Mouse (Mus musculus): Measurements from ENCODE around the gene Per2. TPM values are rescaled to one million over a fixed set of nuclear protein-coding genes. Genes with fewer than 3 reads are reported as not detected.

The Per2 gene
- polyA plus RNA-seq, 1 experiment = 7.4 TPM

DNA sequence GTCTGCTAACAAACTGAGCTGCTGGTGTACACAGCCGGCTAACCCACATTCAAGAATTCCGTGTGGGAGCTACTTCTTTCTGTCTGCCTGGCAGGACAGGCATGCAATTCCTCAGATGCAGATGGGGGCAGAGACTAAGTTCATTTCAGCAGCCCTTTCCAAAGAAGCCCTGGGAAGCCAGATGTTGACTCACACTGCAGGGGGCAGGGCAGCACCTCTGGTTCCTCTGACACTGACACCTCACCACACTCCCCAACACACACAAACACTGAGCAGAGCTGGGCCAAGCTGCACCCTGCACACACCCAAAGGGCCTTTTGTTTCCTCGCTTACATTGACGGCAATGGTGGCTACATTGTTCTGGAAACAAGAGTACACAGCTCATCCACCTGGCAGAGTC, 1.4 kb upstream of the Per2 start:
- TF ChIP-seq POLR2A (IDR thresholded peaks at IDR 0.05; ENCODE audit: low read depth, low read length) (no peak), CTCF (IDR thresholded peaks at IDR 0.05; ENCODE audit: borderline replicate concordance, insufficient read depth, low read length) (no peak)
- Histone ChIP-seq H3K4me1 (ENCODE audit: control insufficient read depth, insufficient read depth, low read length) (peaks cover 10% of the 10 kb centered on the region), H3K27ac (ENCODE audit: insufficient read depth, low read length) (no peak overlapping the region), H3K4me3 (ENCODE audit: insufficient read depth, low read length) (no peak overlapping the region)

- TF ChIP-seq POLR2A (IDR thresholded peaks at IDR 0.05; ENCODE audit: low read depth, low read length) (no peak), CTCF (IDR thresholded peaks at IDR 0.05; ENCODE audit: borderline replicate concordance, insufficient read depth, low read length) (no peak)
- peaks cover 10% of the 10 kb centered on the region for H3K4me1 ChIP-seq (ENCODE audit: control insufficient read depth, insufficient read depth, low read length)
- no peak overlapping the region for H3K4me3 ChIP-seq (ENCODE audit: insufficient read depth, low read length)
- no peak overlapping the region for H3K27ac ChIP-seq (ENCODE audit: insufficient read depth, low read length)
Observed at GRCm38 (mm10) chr1:91460069-91460468, 945 bp upstream of the Per2 start.

GRCm38 (mm10) chr1:91458223-91458861, 782 bp downstream of the Per2 start:
- TF ChIP-seq POLR2A (IDR thresholded peaks at IDR 0.05; ENCODE audit: low read depth, low read length) = no peak
- TF ChIP-seq CTCF (IDR thresholded peaks at IDR 0.05; ENCODE audit: borderline replicate concordance, insufficient read depth, low read length) = no peak
- H3K4me1 ChIP-seq (ENCODE audit: control insufficient read depth, insufficient read depth, low read length) = peaks cover 10% of the 10 kb centered on the region
- H3K27ac ChIP-seq (ENCODE audit: insufficient read depth, low read length) = peak overlapping the region; percentile 57
- H3K4me3 ChIP-seq (ENCODE audit: insufficient read depth, low read length) = peak overlapping the region; percentile 41

GRCm38 (mm10) chr1:91457698-91458097, 1.4 kb downstream of the Per2 start:
- H3K4me1 ChIP-seq (ENCODE audit: control insufficient read depth, insufficient read depth, low read length) = peaks cover 10% of the 10 kb centered on the region
- H3K27ac ChIP-seq (ENCODE audit: insufficient read depth, low read length) = peak overlapping the region; percentile 57
- TF ChIP-seq CTCF (IDR thresholded peaks at IDR 0.05; ENCODE audit: borderline replicate concordance, insufficient read depth, low read length) = no peak
- TF ChIP-seq POLR2A (IDR thresholded peaks at IDR 0.05; ENCODE audit: low read depth, low read length) = no peak
- H3K4me3 ChIP-seq (ENCODE audit: insufficient read depth, low read length) = no peak overlapping the region

DNA sequence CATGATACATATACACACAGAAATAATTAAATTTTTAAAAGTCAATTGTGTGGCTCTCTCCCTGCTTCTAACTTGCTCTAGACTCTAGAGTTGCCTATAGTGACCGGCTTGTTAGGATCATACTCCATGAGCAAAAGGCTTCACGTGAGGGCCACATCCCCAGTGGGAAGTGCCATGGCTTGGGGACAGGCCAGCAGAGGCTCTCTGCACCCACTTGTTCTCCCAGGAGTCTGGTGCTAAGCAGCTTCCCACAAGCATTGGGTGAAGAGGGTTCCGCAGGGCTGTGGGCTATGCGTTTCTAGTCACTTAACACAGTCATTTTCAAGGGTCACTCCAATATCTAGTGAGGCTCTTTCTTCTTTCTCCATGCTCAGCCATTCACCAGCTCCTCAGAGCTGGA, 2.0 kb downstream of the Per2 start:
- Histone ChIP-seq H3K4me3 (ENCODE audit: insufficient read depth, low read length) (no peak overlapping the region), H3K27ac (ENCODE audit: insufficient read depth, low read length) (no peak overlapping the region), H3K4me1 (ENCODE audit: control insufficient read depth, insufficient read depth, low read length) (peaks cover 10% of the 10 kb centered on the region)
- TF ChIP-seq CTCF (IDR thresholded peaks at IDR 0.05; ENCODE audit: borderline replicate concordance, insufficient read depth, low read length) = no peak
- no peak for TF ChIP-seq POLR2A (IDR thresholded peaks at IDR 0.05; ENCODE audit: low read depth, low read length)

- Histone ChIP-seq H3K27ac (ENCODE audit: insufficient read depth, low read length) (peak overlapping the region; percentile 64), H3K4me3 (ENCODE audit: insufficient read depth, low read length) (no peak overlapping the region), H3K4me1 (ENCODE audit: control insufficient read depth, insufficient read depth, low read length) (peaks cover 10% of the 10 kb centered on the region)
- TF ChIP-seq CTCF (IDR thresholded peaks at IDR 0.05; ENCODE audit: borderline replicate concordance, insufficient read depth, low read length) = no peak
- no peak for TF ChIP-seq POLR2A (IDR thresholded peaks at IDR 0.05; ENCODE audit: low read depth, low read length)
Observed at GRCm38 (mm10) chr1:91456301-91456801, 2.8 kb downstream of the Per2 start.

GRCm38 (mm10) chr1:91455661-91456161, 3.4 kb downstream of the Per2 start:
- Histone ChIP-seq H3K27ac (ENCODE audit: insufficient read depth, low read length) (peak overlapping the region; percentile 64), H3K4me3 (ENCODE audit: insufficient read depth, low read length) (no peak overlapping the region), H3K4me1 (ENCODE audit: control insufficient read depth, insufficient read depth, low read length) (peaks cover 10% of the 10 kb centered on the region)
- no peak for TF ChIP-seq POLR2A (IDR thresholded peaks at IDR 0.05; ENCODE audit: low read depth, low read length)

DNA sequence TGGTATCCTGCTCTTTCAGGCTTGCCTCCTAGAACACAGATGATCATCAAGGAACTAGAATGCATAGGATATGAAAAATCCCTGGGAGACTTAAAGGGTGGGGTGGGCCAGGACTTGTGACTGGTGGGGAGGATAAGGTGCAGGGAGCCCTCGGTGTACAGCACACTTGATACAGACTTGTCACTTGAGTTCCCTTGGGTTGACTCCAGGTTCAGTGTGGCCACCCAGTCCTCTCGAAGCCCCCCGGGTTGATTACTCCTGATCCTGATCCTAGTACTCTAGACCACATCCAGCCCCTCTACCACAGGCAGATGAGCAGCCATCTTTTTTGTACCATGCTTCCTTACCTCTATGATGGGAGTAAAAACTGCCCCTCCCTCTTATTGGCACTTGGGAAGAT, 4.2 kb downstream of the Per2 start:
- no peak overlapping the region for H3K27ac ChIP-seq (ENCODE audit: insufficient read depth, low read length)
- peaks cover 8% of the 10 kb centered on the region for H3K4me1 ChIP-seq (ENCODE audit: control insufficient read depth, insufficient read depth, low read length)
- TF ChIP-seq POLR2A (IDR thresholded peaks at IDR 0.05; ENCODE audit: low read depth, low read length) (no peak), CTCF (IDR thresholded peaks at IDR 0.05; ENCODE audit: borderline replicate concordance, insufficient read depth, low read length) (no peak)
- no peak overlapping the region for H3K4me3 ChIP-seq (ENCODE audit: insufficient read depth, low read length)

DNA sequence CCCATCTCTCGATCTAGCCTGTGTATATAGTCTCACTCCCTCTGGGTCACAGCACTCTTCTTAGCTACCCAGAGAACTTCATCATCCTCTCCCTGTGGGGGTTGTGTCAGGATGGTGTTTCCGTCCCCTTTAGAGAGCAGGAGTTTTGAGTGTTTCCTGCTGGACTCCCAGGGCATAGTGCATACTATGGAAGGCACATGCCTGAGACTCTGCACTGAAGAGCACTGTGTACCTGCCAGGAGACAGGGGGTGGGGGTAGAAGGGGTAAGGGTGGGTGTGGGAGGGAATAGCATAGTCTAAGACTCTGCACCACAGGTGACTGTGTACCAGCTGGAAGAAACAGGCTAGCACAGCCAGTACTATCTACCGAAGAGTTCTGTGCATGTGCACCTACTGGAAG, 4.8 kb downstream of the Per2 start:
- no peak overlapping the region for H3K27ac ChIP-seq (ENCODE audit: insufficient read depth, low read length)
- H3K4me1 ChIP-seq (ENCODE audit: control insufficient read depth, insufficient read depth, low read length) = peaks cover 8% of the 10 kb centered on the region
- no peak for TF ChIP-seq CTCF (IDR thresholded peaks at IDR 0.05; ENCODE audit: borderline replicate concordance, insufficient read depth, low read length)
- no peak for TF ChIP-seq POLR2A (IDR thresholded peaks at IDR 0.05; ENCODE audit: low read depth, low read length)
- H3K4me3 ChIP-seq (ENCODE audit: insufficient read depth, low read length) = no peak overlapping the region

DNA sequence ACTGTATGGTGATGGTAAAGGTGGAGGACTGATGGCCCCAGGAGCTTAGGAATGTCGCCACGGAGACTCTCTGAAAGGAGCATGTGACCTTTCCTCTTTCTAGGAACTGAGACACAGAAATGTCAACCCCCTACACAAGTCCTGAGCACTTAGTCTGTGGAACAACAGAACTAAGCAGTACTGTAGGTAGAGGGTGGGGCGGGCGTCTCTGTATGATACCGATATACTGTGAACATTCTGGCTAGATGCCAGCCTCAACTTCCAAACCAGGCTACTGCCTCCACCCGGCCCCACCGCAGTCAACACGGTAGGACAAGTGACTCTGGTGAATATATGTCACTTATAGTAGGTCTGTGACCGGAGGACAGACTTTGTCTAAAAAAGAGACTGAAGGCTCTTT, 5.2 kb downstream of the Per2 start:
- H3K27ac ChIP-seq (ENCODE audit: insufficient read depth, low read length) = no peak overlapping the region
- peaks cover 8% of the 10 kb centered on the region for H3K4me1 ChIP-seq (ENCODE audit: control insufficient read depth, insufficient read depth, low read length)
- no peak overlapping the region for H3K4me3 ChIP-seq (ENCODE audit: insufficient read depth, low read length)
- no peak for TF ChIP-seq POLR2A (IDR thresholded peaks at IDR 0.05; ENCODE audit: low read depth, low read length)

Data from embryonic fibroblast, embryonic 13.5 days (primary cell).